Mouse (Mus musculus) right cerebral cortex, postnatal 36 days (tissue): Measurements from ENCODE around the gene Crcp.

Experiments
- DNase-seq, 2 experiments: peaks; one replicate each; pipeline ENCODE4 v3.0.0; 2022; ENCODE audit warnings: low spot score in 2 of 2, mixed read lengths in 1 of 2

Crcp gene

DNA sequence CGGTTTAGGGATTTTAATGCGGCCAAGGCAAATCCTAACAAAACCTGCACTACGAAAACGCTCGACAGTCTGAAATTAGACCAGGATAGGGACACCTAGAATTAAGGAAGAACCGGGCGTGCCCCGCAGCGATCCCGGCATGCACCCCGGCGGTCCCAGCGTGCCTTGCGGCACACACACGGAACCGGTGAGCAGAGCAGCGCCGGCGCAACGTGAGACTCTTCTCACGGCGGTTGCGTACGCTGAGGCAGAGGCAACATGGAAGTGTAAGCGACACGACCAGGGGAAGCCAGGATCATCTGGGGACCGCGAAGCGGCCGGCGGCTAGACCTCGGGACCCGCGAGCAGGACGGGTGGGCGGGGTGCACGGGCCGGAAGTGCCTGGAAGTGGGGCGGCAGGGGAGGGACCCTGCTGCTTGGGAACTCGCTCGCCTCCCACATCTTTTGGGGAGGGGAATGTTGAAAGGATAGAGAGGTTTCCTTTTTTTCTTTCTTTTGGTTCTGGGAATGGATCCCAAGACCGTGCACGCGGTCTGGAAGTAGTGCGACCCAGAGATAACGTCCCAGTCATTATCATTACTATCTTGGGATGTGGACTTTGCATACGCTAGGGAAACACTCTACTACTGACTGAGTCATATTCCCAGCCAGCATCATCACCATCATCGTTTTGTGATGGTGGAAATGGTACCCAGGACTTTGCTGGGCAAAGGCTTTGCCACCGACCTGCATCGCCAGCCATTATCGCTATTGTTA, at the start of gene Crcp, which contains the start of gene Asl:
Gene Crcp, plus strand, starts transcription at position 149 of the 756 bp plus-strand sequence.
Gene Asl, minus strand, starts transcription at position 106 of the 756 bp plus-strand sequence.
- peak; percentile 86 to 87 for DNase-seq

DNA sequence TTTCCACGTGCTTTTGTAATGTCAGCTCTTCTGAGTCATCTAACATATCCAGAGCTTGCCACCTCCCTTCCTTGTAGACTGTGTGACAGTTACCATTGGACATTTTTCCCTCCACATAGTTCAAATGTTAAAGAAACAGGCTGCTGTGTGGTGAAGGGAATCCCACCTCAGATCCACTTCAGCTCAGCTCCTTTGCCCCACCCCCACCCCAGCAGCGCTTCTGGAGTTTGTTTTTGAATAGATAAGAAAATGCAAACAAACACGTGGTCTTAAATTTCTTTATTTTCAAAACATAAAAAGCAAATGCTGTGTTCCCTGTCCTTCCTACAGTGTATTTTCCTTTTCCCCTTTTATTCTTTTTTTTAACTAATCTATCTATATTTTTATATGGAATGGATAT, 48.9 kb upstream of the Crcp start:
- no peak for DNase-seq

DNA sequence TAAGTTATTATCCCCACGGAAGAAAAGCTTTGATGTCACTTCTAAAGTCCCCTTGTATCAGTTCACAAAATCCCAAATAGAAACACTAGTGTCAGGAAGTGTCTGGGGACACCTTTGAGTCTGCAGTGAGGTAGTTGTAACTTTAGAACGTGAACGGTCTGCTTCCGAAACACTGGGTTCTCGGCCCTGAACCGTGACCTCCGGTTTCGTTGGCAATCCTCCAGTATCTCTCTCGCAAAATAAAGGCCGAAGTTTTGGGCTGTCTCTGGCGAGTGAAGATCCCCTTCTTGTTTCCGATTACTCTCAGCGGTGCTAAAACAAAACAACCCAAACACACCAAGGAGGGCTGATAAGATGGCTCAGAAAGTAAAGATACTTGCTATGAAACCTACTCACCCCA, 39.7 kb upstream of the Crcp start:
- DNase-seq: no peak

DNA sequence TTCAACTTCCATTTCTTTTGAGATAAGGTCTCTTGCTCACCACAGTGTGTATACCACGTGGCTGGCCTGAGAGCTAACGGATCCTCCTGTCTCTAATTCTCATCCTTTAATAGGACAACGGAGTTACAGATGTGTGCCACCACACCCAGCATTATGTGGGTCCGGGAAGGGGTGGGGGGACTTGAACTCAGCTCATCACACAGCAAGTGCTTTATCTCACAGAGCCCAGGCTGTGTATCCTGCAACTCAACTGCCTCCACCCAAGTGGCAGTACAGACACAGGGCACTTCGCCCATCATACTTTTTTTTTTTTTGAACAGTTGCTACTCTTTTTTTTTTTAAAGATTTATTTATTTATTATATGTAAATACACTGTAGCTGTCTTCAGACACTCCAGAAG, 37.2 kb upstream of the Crcp start:
- DNase-seq: no peak

DNA sequence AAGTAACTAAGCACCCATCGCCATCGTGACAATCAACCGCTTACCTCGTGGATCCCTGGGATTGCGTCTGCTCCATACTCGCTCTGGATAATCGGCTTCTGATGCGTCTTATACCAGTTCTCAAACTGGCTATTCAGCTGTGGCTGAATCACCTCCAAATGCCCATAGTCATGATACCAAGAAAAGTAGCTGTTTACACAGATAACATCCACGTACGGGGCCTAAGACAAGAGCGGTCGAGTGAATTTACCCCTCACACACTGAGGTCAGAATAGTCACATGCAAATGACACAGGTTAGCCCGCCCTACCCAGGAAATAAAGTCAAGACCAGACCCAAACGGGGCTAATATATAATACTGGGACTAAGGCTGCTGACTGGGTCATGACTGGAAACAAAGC, 35.7 kb upstream of the Crcp start:
- DNase-seq: no peak

DNA sequence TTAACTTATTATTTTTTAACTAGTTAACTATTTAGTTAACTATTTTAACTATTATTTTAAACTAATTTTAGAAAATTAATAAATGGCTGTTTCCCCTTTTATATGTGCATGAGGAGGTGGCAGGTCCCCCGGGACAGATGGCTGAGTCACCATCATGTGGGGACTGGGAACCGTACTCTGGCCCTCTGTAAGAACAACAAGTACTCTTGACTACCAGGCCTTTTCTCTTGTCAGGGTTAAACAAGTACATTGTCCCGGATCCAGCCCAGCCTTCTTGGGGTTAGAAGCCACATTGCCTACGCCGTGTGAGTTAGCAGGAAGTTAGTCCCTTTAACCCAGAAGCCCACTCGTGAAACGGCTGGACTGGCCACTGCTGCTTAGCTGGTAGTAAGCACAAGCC, 34.1 kb upstream of the Crcp start:
- DNase-seq: no peak

DNA sequence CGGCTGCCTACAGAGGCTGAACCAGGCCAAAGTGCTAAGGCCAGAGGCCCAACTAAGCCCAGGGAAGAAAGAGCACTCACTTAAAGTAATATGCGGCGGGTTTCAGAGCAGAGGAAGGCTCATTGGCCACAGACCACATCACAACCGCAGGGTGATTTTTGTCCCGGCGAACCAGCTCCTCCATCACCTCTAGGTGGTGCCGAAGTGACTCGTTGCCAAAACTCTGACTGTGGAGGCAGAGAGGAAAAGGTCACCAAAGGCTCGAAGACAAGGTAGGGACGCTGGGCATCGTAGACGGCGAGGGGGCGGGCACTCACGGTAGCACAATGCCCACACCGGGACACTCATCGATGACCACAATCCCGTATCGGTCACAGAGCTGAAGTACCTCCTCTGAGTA, 31.4 kb upstream of the Crcp start:
- no peak for DNase-seq

DNA sequence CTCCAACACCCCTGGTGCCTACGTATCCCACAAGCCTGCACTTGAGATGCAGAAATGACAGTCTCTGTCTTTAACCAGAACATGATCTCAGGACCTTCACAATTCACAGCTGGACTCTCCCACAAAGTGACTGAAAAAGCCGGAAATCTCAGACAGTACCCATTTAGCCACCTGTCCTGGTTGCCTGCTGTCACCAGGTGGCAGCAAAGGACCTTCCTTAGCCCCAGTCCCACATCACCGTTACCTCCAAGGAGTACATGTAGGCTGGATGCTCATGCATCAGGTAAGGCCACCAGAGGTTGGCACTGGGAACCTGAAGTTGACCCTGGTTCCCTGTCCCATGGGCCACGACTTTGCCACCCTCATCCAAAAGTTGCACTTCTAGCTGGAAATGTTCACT, 30.0 kb upstream of the Crcp start:
- peak in 1 of 2 experiments; percentile 34 for DNase-seq

DNA sequence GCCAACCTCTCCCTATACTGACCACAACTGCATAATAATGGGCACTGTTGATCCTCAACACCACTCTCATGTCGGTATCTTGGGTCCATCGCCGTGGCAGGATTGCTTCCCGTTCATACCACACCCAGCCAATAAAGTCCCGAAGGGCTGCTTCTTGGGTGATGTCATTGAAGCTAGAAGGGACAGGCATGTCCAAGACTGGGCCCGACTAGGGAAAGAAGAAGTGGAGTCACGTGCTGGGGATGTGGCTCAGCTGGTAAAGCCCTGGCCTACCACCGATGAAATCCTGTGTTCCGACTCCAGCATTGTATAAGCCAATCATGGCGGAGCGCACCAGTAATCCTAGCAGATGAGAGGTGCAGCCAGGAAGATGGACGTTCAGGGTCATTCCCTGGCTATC, 28.4 kb upstream of the Crcp start:
- DNase-seq: no peak

DNA sequence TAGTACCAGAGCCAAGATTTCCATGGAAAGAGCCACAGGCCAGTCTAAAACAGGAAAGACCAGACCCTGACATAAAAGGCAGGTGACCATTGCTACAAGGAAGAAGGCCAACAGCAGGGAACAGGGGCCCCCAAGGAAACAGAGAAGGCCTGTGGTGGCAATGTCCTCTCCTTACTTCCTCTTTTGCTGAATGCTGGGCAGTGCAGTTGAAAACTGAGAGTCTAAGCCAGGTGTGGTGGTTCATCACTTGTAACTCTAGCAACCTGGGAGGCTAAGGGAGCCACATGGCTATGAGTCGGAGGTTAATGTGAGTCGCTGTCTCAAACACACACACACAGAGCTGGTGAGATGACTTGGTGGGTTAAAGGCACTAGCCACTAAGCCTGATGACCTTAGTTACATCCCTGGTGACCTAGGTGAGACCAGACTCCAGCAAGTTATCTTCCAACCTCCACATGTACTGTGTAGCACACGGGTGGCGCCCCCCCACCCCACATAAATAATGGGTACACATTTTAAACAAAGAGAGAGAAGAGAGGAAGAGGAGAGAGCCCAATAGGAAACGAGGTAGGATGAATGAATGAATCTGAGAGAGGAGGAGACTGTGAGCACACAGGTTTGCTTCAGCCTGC, 27.6 kb upstream of the Crcp start:
- DNase-seq: no peak

DNA sequence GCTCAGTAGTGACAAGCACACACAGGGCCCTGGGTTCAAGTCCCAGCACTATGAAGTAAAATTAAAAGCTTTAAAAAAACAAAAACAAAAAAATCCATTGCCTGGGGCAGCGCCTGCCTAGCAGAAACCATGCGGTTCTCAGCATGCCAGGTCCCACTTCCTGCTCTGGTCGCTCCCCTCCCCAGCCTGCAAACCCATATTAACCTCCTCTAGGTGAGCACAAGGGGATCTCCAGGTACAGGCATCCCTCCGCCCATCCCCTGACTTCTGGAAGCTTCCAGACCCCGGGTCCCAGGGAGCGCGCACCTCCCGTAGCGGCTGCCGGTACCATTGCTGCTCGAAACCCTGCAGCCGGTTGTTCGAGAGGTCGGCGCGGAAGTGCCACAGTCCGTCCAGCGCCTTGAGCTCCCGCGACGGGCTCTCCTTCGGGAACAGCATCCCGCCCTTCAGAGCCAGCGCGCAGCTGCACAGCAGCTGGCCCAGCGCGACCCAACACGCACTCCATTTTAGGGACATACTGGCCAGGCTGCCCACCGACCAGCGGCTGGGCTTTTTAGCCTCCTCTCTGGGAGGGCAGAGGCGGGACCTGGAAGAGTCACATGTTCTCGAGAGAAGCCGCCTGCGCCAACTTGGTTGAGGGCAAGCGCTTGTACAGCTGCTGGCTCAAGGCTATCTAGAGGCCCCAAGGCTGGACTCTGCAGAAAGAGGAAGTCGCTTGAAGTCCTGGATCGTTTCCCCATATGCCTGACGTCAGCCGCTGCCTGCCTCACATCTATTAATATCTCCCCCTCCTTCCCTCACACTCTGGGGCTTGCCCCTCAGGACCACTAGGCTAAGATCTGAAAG, 26.6 kb upstream of the Crcp start, which contains the start of gene Gusb:
Gene Gusb, minus strand, starts transcription at position 749 of the 846 bp plus-strand sequence.
- DNase-seq: peak; percentile 52 to 63

DNA sequence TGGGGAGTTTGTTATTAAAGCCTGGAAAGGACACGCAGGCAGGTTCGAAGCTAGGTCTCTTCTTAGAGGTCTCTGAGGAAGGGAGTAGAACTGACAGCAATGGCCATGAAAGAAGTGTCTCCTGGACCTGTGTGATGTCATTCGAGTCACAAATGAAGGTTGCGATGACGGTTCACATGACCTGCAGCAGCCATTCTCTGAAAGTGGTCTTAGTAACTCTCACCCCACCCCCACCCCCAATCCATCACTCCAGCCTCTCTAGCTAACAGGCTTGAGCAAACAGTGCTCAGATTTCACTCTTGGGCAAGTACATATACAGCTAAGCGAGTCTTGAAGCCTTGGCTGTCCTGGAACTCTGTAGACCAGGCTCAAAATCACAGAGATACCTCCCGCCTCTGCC, 25.9 kb upstream of the Crcp start:
- DNase-seq: no peak

DNA sequence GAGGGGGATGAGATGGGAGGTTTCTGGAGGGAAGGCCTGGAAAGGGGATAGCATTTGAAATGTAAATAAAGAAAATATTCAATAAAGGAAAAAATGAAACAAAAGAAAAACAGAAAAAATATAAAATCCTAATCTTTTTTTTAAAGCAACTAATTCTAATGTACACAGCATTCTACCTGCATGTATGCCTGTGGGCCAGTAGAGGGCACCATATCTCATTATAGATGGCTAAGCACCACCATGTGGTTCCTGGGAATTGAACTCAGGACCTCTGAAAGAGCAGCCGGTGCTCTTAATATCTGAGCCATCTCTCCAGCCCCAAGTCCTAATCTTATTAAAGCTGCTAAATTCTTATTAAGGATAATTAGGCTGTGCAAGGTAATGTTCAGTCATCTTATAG, 21.7 kb upstream of the Crcp start:
- no peak for DNase-seq

DNA sequence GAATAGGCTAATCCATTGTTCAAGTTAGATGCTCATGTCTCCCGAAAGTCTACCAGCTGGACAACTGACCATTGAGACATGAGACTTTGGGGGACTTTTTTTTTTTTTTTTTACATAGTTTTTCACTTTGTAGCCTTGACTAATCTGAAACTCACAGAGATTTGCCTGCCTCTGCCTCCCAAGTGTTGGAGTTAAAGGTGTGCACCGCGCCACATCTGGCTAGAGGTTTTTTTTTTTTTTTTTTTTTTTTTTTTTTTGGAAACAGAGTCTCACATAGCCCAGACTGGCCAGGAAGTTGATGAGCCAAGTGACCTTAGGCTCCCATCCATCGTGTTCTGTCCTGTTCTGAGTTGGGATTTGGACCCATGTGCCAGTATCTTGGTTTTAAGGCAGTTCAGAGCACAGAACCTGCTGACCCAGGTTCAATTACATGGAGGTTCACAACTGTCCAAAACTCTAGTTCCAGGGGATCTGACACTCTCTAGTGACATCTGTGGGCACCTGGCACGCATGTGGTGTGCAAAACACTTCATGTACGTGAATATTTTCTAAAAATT, 21.0 kb upstream of the Crcp start:
- no peak for DNase-seq

DNA sequence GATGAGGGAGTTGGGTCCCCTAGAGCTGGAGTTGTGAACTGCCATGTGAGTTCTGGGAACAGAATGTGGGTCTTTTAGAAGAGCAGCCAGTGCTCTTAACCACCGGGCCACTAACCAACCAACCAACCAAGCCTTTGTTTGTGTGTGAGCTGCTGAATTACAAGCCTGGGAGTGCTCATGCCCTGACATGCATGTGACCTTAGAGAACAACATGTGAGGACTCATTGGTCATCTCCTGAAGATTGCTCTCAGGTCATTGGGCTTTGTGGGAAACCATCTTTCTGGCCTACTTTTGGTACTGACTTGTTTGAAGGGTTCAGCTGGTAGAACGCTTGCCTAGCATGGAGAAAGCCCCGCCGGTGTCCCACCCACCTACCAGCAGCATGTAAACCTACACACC, 19.3 kb upstream of the Crcp start:
- no peak for DNase-seq

DNA sequence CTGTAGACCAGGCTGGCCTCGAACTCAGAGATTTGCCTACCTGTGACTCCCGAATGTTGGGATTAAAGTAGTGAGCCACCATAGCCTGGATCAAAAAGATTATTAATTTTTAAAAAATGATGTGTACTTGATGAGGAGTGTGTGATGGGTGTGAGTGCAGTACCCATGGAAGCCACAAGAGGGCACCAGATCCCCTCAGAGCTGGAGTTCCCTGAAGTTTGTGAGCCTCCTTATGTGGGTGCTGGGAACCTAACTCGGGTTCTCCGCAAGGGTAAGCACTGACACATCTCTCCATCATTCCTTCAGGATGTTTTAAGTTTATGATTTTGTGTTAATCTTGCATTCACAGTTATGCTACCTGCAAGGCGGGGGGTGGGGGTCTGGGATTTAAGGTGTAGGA, 18.1 kb upstream of the Crcp start:
- DNase-seq: no peak

DNA sequence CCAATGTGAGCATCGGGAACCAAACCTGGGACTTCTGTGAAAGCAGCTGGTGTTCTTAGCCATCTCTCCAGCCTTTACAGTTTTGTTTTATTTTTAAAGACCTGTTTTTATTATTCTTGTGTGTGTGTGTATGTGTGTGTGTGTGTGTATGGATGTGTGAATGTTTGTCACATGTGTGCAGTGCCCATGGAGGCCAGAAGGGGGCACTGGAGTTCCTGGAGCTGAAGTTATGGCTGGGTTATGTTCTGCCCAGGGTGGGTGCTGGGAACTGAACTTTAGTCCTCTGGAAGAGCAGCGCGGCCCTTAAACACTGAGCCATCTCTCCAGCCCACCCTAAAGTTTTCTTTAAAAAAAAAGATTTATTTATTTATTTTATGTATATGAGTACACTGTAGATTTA, 14.0 kb upstream of the Crcp start:
- DNase-seq: no peak

DNA sequence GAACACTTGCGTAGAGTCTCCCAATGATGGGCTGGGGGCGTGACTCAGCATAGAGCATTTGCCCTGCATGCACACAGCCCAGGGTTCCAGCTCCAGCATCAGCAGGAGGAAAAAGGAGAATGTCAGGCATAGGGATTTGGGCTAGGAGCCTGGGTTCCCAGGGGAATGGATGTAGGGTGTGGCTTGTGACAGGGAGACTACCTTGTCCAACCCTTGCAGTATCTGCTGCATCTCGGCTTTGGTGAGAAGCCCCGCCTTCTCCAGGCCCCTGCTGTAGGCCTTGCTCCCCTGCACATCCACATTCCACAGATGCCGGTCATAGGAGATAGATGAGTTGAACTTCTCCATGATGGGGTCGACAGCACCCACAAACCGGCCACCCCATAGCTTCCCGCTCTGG, 9.6 kb upstream of the Crcp start:
- no peak for DNase-seq

DNA sequence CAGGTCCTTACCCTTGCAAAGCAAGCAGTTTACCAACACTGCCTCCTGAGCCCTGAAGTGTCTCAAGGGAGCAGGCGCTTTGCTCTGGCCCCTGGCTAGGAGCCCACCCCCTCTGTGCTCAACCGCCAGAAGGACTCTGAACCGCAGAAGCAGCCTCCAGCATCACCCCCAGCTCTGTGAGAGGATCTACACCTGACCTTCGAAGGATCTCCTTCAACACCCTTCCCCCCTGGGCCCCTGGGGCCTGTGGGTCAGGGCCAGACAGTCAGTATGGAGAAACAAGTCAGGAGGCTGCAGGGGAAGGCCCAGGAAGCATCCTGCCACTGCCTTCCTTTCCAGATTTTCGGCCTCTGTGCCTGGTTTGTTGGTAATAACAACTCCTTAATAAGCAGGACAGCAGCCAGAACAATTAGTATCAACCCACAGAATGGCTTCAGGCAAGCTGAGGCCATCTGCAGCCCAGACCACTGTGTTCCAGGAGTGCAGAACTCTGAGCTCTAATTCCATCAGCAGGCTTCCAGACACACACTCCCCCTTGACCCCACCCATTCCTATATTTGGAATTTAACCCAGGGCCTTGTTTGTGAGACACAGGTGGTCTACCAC, 7.6 kb upstream of the Crcp start:
- DNase-seq: no peak

DNA sequence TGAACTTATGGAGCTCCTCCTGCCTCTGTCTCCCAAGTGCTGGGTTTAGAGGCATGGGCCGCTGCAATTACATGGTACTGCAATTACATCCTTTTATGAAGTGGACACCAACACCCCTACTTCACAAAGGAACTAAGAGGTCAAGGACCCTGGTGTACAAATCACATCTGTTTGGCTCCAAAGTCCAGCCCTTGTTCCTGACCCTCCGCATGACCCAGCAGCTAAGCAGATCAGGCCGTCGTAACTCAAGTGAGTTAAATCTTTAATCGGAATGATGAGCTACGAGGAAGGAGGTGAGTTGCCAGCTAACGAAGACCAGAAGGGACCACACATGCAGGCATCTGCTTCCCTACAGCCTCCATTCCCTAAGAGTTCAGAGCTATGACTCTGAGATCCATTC, 6.7 kb upstream of the Crcp start:
- DNase-seq: no peak

DNA sequence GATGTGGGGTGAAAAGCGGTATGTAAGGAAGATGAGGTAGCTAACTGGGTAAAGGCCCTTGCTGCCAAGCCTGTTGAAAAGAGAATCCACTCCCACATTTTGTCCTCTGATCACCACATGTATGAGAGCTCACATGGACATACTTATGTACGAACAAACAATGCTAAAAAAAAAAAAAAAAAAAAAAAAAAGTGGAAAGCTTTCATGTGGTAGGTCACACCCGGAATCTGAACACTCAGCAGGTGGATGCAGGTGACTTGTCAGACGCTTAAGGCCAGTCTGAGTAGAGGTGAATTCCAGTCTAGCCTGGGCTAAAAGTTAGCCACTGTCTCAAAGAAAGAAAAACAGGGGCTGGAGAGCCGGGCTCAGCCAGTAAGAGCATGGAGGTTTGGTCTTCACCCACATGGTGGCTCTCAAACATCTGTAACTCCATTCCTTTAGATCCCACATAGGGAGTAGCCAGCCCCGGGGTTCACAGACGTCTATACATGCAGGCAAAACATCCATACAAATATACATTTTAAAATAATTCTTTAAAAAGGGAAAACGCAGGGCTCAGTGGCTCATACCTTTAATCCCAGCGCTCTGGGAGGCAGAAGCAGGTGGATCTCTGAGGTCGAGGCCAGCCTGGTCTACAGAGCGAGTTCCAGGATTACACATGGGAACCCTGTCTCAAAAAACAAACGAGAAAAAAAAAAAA, 5.9 kb upstream of the Crcp start:
- DNase-seq: no peak
